Mouse (Mus musculus) forebrain, postnatal 0 days (tissue): Measurements from ENCODE around the gene Eif3d. TPM values are rescaled to one million over a fixed set of nuclear protein-coding genes. Genes with fewer than 3 reads are reported as not detected.

Experiments
- ATAC-seq: fragments of 200-750 bp; cut with Nextera tagmentation; 2 replicates; pipeline ENCODE4 v1.8.0; 2017; ENCODE audit warnings: mild to moderate bottlenecking, moderate library complexity
- DNase-seq: peaks from one replicate; pipeline ENCODE4 v3.0.0-alpha.2; 2015
- H3K27ac ChIP-seq: fragments of 300-500 bp; sonication (generic); 2 replicates; pipeline ENCODE4 v1.5.1; 2014; ENCODE audit warnings: low read depth, mild to moderate bottlenecking, antibody characterized with exemption, low read length, moderate library complexity, mixed read lengths
- H3K27me3 ChIP-seq: fragments of 300-500 bp; sonication (generic); 2 replicates; pipeline ENCODE4 v1.6.1; 2014; ENCODE audit warnings: mild to moderate bottlenecking, low read length, mixed read lengths; ENCODE audit not compliant: insufficient read depth
- H3K36me3 ChIP-seq: fragments of 300-500 bp; sonication (generic); 2 replicates; pipeline ENCODE4 v1.6.1; 2014; ENCODE audit warnings: mild to moderate bottlenecking, moderate library complexity; ENCODE audit not compliant: insufficient read depth
- H3K4me1 ChIP-seq: fragments of 300-500 bp; sonication (generic); 2 replicates; pipeline ENCODE4 v1.6.1; 2014; ENCODE audit warnings: antibody characterized with exemption; ENCODE audit not compliant: insufficient read depth
- H3K4me2 ChIP-seq: fragments of 300-500 bp; sonication (generic); 2 replicates; pipeline ENCODE4 v1.6.1; 2014; ENCODE audit warnings: low read depth, mild to moderate bottlenecking, moderate library complexity
- H3K4me3 ChIP-seq: fragments of 300-500 bp; sonication (generic); 2 replicates; pipeline ENCODE4 v1.5.1; 2014; ENCODE audit warnings: low read depth, low read length, mixed read lengths
- H3K9ac ChIP-seq: fragments of 300-500 bp; sonication (generic); 2 replicates; pipeline ENCODE4 v1.6.1; 2014; ENCODE audit warnings: mild to moderate bottlenecking
- H3K9me3 ChIP-seq: fragments of 300-500 bp; sonication (generic); 2 replicates; pipeline ENCODE4 v1.6.1; 2016; ENCODE audit warnings: low read length
- CTCF ChIP-seq: sonication (generic); IDR thresholded peaks from 2 replicates; pipeline ENCODE4 v1.5.1; 2016; ENCODE audit warnings: antibody characterized with exemption, control low read depth, low read depth
- WGBS: fragments of 180-500 bp; shearing (Covaris S2); extraction: QIAGEN DNeasy Blood & Tissue Kit; methylation state at CpG from one replicate; pipeline ENCODE4 v1.1.7; 2014; 5-methylcytosine and 5-hydroxymethylcytosine counted together
- polyA plus RNA-seq: library from polyadenylated mRNA; unstranded; fragments of >200 nt; fragmentation: Nextera tagmentation; extraction: Ambion mirVana; gene quantifications from 2 replicates; pipeline ENCODE4 v1.2.1, GENCODE M21; 2015
- total RNA-seq: library from RNA; depleted of rRNA; stranded (reverse); fragments of >200 nt; gene quantifications from 2 replicates; pipeline ENCODE4 v1.2.3, GENCODE M21; 2014

Gene Eif3d
- total and polyA plus RNA-seq, 2 experiments from 2014 or later = 165 to 167 TPM

DNA sequence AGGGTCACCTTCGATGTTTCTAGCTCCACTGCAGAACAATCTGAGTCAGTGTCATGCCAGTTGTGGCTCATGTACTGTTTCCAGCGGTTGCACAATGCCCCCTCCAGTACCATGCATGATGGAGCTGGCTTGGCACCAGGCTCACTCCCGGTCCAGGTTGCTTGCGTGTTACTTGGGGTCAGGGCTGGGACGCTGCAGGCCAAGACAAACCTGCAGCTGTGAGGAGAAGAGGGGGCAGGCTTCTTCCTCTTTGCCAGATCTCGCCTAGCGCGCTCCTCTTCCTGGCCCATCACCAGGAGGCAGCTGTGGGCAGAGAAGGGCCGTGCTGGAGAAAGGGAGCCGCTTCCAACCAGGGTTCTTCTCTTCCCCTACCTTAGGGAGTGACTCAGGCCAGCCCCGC is 36.3 kb downstream of the Eif3d start:
- no peak overlapping the region for H3K4me2 ChIP-seq
- H3K4me1 ChIP-seq = peaks cover 28% of the 10 kb centered on the region
- no peaks in the 10 kb centered on the region for H3K36me3 ChIP-seq
- no peaks in the 10 kb centered on the region for H3K27me3 ChIP-seq
- no peaks in the 10 kb centered on the region for H3K9me3 ChIP-seq
- H3K9ac ChIP-seq = 0 out of 2 replicates have a peak overlapping the region, but pooled peaks have one; percentile 28
- ATAC-seq (no peak), DNase-seq (no peak)
- no peak for TF ChIP-seq CTCF
- no peak overlapping the region for H3K4me3 ChIP-seq
- 67% methylated on average over 11 of the region's 11 CpGs for WGBS
- H3K27ac ChIP-seq = peak overlapping the region; percentile 84

DNA sequence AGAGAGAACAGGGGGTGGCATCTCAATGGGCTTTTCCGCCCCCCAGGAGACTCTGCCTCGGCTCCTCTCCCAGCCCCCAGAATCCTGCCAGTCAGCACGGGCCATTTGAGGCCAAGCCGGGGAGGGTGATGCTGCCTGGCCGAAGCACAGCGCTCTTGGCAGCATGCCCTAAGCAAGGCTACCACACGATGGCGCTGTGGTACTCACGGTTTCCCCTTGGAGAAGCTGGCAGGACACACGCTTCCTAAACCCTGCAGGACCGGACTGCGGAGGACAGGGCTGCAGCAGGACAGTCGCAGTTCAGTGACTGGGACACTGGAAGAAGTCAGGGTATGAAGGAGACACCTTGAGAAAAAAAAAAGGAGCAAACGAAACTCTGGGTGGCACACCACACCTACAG is 36.8 kb downstream of the Eif3d start:
- peak; percentile 99 for TF ChIP-seq CTCF
- Histone ChIP-seq H3K9ac (peak overlapping the region; percentile 36; the same call in 1 of the 2 replicates), H3K4me3 (peak overlapping the region; percentile 14), H3K27ac (peak overlapping the region; percentile 84), H3K4me2 (peak overlapping the region; percentile 43), H3K36me3 (no peaks in the 10 kb centered on the region), H3K27me3 (no peaks in the 10 kb centered on the region), H3K4me1 (peaks cover 28% of the 10 kb centered on the region), H3K9me3 (no peaks in the 10 kb centered on the region)
- ATAC-seq (peak; percentile 7), DNase-seq (peak; percentile 96)
- WGBS = 2% methylated on average over 14 of the region's 14 CpGs

DNA sequence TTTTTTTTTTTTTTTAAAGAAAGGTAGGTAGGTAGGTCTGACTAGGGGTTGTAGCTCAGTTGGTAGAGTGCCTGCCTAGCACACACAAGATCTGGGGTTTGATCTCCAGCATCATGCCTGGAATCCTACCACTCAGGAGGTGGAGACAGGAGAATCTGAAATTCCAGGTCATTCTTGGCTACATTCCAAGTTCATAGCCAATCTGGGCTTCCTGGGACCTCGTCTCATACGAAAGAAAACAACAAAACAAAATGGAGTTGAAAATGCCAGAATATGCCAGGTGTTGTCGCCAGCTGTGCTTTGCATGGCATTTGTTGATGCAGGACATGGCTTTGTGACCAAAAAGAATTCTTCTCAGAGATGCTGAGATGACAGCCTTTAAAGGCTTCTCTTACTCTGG is 37.4 kb downstream of the Eif3d start:
- Histone ChIP-seq H3K4me2 (peak overlapping the region; percentile 43), H3K27me3 (no peaks in the 10 kb centered on the region), H3K9me3 (no peaks in the 10 kb centered on the region), H3K4me1 (peaks cover 28% of the 10 kb centered on the region), H3K27ac (peak overlapping the region; percentile 84), H3K36me3 (no peaks in the 10 kb centered on the region), H3K4me3 (no peak overlapping the region), H3K9ac (peak overlapping the region; percentile 36; the same call in 1 of the 2 replicates)
- TF ChIP-seq CTCF = no peak
- ATAC-seq = no peak
- 53% methylated on average over 3 of the region's 3 CpGs for WGBS
- DNase-seq = no peak

DNA sequence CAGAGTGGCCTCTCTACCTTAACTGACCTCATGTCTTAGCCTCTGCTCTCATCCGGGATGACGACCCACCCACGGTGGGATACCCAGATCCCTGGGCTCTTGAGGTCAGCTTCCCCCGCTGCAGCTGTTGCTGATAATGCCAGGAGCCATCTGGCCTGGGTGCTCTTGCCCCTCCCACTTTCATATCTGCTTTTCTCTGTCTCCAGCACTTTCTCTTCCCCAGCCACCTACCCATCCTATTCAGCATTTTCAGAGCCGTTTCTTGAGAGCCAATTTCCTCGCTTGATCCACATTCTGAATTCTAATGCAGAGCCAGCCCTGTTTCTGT is 39.0 kb downstream of the Eif3d start:
- DNase-seq (no peak), ATAC-seq (no peak)
- H3K4me2 ChIP-seq = no peak overlapping the region
- peaks cover 34% of the 10 kb centered on the region for H3K4me1 ChIP-seq
- no peaks in the 10 kb centered on the region for H3K27me3 ChIP-seq
- no peaks in the 10 kb centered on the region for H3K36me3 ChIP-seq
- no peak overlapping the region for H3K4me3 ChIP-seq
- H3K27ac ChIP-seq = no peak overlapping the region
- H3K9me3 ChIP-seq = no peaks in the 10 kb centered on the region
- no peak for TF ChIP-seq CTCF
- WGBS = 77% methylated on average over 6 of the region's 6 CpGs
- H3K9ac ChIP-seq = no peak overlapping the region

DNA sequence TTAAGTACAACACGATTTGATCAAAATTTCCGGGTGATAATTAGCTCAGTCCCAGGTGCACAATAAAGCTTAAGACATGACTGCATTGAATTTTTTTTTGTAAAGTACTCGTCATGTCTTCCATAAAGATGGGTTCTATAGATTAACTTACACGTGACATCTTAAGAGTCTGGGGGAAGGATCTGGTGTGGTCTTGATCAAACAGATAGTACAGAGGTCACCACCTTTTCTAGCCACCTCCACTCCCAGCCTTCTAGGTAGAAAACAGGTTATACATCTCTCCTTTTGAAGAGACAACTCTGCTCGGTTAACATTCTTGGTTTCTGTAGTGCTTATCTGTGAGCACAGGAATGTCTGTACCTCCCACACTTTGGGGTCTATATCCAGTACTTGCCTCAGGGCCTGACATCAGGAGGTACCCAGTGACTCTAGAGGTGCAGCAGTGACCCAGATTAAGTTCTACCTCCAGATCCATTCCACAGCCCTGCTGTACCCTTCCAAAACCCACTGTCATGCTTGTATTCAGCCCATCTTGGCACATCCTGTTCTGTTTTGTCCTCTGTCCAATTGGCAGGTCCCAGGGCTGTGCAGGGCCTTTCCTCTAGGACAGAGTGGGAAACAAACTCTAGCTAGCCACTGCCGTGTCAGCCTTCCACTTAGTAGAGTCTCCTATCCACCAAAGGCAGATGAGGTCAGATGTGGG is 39.5 kb downstream of the Eif3d start:
- Histone ChIP-seq H3K36me3 (no peaks in the 10 kb centered on the region), H3K4me2 (no peak overlapping the region), H3K9me3 (no peaks in the 10 kb centered on the region), H3K27ac (no peak overlapping the region), H3K4me1 (peaks cover 34% of the 10 kb centered on the region), H3K9ac (no peak overlapping the region), H3K4me3 (no peak overlapping the region), H3K27me3 (no peaks in the 10 kb centered on the region)
- 83% methylated on average over 6 of the region's 6 CpGs for WGBS
- TF ChIP-seq CTCF = no peak
- DNase-seq = no peak
- ATAC-seq = no peak

DNA sequence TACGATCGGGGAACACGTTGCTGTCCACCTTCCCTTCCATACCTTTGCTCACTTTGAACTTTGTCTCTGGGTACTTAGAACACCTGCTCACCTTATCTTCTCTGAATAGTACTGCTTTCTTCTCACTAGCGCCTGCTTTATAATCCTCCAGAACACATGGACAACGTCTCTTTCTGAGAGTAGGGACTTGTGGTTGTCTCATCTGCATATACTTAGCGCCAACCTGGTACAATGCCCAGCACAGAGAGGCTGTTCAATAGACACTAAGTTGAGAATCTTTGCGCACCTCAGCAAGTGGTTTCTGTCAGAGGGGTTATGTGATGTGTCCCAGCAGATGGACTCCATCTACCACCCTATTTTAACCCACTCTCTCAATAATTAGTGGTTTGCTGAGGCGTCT is 40.8 kb downstream of the Eif3d start:
- no peak for TF ChIP-seq CTCF
- Histone ChIP-seq H3K36me3 (no peaks in the 10 kb centered on the region), H3K4me2 (peak overlapping the region; percentile 55), H3K9ac (peak overlapping the region; percentile 60; the same call in 1 of the 2 replicates), H3K27ac (no peak overlapping the region), H3K9me3 (no peaks in the 10 kb centered on the region), H3K4me1 (peaks cover 32% of the 10 kb centered on the region), H3K27me3 (no peaks in the 10 kb centered on the region), H3K4me3 (peak overlapping the region; percentile 72; the same call in 1 of the 2 replicates)
- WGBS = 51% methylated on average over 8 of the region's 8 CpGs
- no peak for DNase-seq
- ATAC-seq = no peak

DNA sequence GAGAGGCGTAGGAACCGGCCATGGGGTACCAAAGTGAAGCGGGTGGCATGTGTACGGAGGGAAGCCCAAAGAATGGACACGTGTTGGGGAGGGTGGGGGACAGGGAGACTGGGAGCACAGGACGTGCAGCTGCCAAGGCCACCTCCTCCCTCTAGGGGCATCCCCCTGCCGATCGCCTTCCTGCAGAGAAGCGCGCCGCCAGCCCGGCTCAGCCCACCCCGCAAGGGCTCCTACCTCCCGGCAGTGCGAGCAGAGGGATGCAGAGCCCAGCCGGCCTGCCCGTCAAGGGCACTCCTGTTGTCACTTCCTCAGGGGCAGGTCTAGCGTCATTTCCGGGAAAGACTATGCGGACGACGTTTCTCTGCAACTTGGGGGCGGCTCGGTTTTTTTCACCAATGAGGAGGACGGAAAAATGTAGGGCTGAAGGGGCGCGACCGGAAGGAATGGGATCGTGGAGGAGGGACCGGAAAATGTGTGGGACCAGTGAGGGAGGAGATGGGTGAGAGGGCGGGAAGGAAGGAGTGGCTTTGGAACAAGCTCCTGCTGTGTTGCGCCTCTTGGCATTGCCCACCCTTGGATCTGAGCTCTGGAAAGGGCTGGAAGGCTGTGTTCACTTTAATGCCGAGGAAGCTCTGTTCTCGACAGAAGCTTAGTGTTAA is 41.8 kb downstream of the Eif3d start, which contains the start of gene Txn2:
TSS of gene Txn2 (minus strand) at position 334 of the 659 bp plus-strand sequence.
- ATAC-seq = peak; percentile 95
- H3K9me3 ChIP-seq = no peaks in the 10 kb centered on the region

More for the DNA sequence above, 41.8 kb downstream of the Eif3d start, which contains the start of gene Txn2:
- DNase-seq = peak; percentile 98
- H3K27me3 ChIP-seq = no peaks in the 10 kb centered on the region
- WGBS = 1% methylated on average over 34 of the region's 34 CpGs
- peak within 1 kb of the TSS; percentile 55 for H3K4me2 ChIP-seq
- TF ChIP-seq CTCF = peak; percentile 45
- H3K9ac ChIP-seq = peak within 1 kb of the TSS; percentile 78
- H3K36me3 ChIP-seq = peaks cover 9% of the 10 kb centered on the region
- H3K4me1 ChIP-seq = peaks cover 21% of the 10 kb centered on the region
- peak within 1 kb of the TSS; percentile 72 for H3K4me3 ChIP-seq
- peak within 1 kb of the TSS; percentile 98 for H3K27ac ChIP-seq
